Mouse (Mus musculus) brain, adult 2 months (tissue): Measurements from ENCODE around the gene Eprs.

Source experiments
- DNase-seq: peaks from one replicate; pipeline ENCODE4 v3.0.0; 2011; ENCODE audit warnings: low read depth, low spot score

Gene Eprs

DNA sequence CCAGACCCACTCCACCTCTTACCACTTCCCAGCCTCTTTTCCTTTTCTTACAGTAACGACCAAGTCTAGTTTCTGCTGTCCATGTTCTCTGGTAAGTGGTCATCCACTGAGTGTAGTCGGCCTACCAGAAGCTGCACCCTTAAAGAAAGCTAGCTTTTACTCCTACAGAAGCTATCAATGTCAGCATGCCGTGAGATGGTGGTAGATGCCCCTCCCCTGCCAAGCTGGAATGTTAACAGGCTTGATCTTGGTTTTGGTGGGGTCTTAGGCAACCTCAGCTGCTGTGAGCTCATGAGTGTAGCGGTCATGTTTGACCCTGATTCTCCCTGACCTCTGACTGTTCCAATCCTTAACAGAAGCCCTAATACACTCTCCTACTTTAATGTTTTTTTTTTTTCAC is 4.6 kb upstream of the Eprs start:
- DNase-seq: no peak

DNA sequence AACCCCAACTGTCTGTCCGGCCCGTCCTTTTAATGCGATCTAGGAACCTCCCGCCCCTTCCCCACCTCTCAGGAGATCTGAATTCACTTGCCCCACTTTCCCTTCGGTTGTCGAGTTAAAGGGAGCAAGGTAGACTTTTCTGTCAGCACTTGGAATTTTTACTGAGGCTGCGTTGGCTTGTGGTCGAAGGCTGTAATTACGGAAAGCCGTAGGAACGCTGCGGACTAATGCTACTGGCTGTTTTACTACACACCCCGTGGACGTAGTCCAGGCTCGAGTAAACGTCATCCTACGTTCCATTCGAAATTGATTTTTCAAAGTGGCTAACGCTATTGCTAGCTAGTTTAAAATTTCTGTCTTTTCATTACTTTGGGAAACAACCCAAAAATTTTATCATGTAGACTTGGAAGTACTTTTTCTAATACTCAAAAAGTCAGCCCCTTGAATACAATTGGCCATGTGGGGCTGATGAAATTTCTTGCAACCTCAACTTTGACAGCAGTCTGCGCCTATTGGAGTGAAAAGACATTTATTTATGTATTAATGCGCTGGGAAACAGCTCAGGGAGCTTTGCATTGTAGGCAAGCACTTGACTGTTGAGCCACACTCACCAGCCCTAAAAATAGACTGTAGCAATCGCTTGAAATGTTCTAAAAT is 810 bp downstream of the Eprs start:
- peak; percentile 86 for DNase-seq

DNA sequence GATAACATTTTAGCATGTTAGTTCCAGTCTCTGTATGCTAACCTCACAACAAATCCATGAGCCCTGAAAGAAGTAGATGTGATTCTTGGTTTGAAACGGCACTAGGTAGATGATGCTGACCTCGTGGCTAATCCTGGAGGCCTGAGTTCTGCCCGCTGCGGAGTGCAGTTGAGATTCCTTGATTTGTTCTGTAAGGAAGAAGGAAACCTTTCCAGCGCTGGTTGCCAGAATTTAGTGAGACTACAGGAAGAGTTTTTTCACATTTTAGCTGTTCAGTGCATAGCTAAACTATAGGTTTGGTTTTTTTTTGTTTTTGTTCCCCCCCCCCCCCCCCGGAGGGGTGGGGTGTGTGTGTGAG is 1.3 kb downstream of the Eprs start:
- no peak for DNase-seq

DNA sequence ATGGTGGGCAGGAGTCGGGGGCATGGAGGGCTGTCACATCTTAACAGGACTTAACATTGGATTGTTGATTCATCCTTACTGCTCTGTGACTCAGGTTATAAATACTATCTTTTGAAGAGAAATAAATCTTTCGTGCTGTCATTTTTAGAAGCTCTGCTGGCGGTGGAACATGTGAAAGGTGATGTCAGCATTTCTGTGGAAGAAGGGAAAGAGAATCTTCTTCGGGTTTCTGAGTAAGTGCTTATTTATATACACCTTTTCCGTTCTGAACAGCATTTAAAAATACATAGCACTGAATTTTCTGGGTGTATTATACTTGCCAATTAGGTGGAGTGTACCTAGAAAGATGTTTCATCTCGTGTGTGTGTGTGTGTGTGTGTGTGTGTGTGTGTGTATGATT is 4.5 kb downstream of the Eprs start:
- peak; percentile 40 for DNase-seq

DNA sequence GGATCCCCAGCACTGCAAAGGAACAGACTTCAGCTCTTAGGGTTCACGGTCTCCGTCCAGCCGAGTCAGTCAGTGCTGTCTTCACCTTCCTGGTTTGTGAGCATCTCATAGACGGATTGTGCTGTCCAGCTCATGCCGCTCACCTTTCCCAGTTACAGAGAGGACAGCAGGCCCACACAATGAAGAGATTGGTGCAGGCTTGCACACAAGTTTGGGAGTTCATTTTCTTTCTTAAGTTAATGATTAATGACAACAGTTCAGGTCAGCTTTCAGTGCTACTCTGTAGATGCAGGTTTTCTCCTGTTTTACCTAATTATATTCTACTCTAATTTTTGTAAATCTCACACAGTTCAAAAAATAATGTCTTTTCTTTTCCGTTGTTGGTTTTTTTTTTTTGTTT is 7.1 kb downstream of the Eprs start:
- no peak for DNase-seq

DNA sequence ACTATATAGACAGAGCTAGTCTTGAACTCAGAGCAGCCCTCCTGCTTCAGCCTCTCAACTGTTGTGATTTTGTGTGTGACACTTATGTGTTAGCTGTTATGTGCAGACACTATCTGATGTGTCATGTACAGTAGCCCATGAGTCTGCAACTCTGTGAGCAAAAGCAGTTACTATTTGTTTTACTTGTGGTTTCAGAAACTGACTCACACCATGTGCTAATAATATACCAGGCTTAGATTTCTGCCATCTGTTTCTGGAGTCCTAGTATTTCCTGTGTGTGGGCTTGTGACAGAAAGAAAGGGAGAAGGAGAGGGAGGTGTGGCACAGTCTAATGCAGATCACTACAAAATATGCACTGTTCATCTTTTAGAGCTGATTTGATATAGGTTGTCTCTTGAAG is 13.5 kb downstream of the Eprs start:
- peak; percentile 89 for DNase-seq

DNA sequence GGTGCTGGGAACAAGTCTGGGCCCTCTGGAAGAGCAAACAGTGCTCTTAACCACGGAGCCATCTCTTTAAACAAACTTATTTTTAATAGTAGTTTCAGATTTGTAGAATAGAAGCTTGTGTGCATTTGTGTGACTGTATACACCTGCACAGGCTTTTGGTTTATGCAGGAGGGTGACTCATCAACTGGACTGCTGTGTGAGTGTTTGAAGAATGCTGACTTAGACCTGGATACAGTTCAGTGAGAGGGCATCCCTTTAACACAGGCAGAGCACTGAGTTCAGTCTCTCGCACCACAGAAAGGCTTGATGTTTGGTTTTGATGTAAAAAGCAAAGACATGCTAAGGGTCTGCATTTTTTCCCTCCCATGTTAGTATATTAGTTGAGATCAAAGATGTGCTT is 14.6 kb downstream of the Eprs start:
- no peak for DNase-seq

DNA sequence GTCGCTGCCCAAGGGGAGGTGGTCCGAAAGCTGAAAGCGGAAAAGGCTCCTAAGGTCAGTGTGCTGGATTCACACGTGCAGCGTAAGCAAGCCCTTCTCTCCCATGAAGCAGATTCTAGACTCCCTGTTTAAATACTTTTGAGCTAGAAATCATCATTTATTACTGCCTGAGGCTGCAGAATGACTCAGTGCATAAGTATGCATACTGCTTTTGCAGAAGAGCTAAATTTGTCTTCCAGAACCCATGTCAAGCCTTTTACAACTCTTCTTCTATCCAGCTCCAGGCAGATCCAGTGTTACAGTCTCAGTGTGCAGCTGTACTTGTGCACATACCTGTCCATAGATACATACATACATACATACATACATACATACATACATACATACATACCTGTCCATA is 38.8 kb downstream of the Eprs start:
- peak; percentile 53 for DNase-seq

DNA sequence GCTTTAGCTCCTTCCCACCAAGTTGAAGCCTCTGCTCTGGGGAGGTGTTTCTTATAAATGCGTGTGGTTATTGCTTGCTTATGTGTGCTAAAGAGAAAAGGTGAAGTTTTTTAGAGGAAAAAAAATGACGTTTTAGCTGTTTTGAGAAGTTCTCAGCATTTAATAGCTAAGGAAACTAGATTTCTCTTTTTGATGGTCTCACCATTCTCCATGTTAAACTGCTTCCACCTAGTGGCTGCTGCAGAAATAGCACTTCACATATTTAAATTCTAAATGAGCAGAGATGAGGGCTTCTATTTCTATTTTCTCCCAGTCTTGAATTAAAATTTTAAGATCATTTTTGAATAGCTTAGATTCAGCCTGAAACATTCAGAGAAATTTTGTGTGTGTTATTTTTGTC is 41.2 kb downstream of the Eprs start:
- DNase-seq: peak; percentile 71

DNA sequence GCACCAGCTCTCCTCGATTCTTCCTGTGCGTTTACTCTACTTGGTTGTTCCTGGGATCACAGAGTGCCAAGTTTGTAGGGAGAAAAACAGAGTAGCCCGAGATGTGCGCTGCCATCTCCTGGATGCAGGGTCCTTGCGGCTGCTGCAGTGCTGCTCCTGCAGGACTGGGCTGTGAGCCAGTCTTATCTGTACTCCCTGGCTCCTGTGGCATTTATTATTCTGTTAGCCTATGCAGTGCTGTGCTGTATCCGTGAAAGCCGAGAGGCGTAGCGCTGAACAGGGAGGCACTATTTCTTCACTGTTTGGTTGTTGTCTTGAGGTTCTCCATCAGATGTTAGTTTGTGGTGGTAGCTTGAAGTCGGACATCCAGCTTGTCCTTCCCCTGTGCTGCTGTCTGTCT is 43.1 kb downstream of the Eprs start:
- peak; percentile 10 for DNase-seq

DNA sequence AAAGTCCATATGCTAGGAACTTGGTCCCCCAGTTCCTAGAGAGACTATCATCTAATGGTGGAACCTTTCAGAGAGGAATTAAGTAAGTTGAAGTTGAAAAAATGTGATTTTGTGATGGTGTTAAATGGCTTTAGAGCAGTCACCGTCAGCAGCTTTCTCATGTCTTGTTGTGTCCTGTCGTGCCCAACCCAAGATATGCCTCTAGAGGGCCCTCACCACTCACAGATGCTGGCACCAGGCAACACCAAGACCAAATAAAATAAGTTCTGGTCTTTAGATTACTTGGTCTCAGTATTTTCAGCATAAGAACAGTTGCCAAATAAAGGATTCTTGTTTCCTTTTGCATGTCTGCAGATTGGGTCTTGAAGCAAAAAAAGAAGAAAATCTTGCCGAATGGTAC is 47.0 kb downstream of the Eprs start:
- DNase-seq: peak; percentile 31

DNA sequence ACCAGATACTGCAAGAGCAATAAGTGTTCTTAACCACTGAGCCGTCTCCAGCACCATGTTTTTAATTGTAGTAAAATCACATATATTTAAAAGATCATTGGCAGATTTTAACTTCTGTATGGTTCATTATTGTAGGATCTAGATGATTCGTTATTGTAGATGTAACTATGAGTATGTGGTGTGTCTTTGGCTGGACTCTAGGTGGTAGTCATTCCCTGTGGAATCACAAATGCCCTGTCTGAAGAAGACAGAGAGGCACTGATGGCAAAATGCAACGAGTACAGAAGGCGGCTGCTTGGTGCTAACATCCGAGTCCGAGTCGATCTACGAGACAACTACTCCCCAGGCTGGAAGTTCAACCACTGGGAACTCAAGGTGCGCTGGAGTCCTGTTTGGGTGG is 55.2 kb downstream of the Eprs start:
- DNase-seq: no peak

DNA sequence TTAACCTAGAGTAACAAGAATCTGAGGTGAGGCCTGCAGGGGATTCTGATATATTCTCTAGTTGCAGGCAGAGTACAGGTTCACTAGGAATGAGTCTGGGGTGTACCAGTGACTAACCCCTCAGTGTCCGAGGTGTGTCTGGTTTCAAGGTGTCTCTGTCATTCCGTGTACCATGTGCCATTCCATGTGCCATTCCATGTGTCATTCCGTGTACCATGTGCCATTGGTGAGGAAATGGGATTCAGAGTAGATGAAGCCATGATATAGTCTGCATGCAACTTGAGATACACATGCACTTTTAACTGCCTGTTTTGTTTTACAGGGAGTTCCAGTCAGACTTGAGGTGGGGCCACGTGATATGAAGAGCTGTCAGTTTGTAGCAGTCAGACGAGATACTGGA is 57.0 kb downstream of the Eprs start:
- DNase-seq: peak; percentile 24

DNA sequence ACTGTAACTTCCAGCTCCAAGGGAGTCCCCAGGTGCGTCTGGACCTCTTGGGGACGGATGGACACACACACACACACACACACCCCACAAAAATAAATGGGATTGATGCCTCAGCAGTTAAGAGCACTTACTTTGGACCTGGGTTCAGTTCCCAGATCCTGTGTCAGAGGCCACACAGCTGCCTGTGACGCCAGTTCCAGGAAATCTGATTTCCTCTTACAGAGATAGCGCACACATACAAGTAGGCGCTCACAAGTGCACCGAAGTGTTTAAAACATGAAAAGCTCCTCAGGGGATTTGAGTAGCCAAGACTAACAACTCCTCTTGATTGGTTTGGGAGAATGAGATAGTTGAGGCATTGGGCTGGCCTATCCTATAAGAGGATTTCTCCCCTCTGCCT is 57.9 kb downstream of the Eprs start:
- DNase-seq: no peak

DNA sequence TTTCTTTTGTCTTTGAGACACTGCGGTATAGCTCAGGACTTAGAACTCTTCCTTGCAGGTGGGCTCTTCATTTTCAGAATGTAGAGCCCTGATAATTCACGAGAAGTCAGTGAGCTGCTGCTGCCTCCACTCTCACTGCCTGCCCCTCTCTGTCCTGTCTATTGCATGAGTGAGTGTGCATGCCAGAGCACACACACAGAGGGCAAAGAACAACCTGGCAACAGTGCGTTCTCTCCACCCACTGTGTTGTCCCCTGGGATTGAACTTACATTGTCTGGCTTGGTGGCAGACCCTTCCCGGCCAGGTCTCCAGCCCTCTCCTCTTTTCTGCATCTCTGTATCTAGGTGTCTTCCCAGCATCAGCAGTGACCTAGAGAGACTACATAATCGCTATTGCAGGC is 63.7 kb downstream of the Eprs start:
- DNase-seq: no peak

DNA sequence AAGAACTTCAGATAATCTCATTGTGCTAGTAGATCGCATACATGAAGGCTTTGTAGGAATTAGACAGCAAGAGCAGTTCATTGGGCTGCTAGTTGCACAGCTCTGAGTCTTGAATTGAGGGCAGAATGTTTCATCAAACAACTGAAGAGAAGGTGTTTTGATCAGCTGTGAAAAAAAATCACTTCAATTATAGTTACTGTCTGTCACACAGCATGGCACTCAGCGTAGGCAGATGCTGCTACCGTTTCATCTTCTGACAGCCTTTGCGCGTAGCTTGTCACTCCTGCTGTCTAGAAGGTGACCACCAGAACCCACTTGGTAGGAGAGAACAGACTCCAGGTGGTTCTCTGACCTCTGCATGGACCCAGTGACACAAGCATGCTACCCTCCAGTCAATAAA is 67.6 kb downstream of the Eprs start:
- peak; percentile 54 for DNase-seq

DNA sequence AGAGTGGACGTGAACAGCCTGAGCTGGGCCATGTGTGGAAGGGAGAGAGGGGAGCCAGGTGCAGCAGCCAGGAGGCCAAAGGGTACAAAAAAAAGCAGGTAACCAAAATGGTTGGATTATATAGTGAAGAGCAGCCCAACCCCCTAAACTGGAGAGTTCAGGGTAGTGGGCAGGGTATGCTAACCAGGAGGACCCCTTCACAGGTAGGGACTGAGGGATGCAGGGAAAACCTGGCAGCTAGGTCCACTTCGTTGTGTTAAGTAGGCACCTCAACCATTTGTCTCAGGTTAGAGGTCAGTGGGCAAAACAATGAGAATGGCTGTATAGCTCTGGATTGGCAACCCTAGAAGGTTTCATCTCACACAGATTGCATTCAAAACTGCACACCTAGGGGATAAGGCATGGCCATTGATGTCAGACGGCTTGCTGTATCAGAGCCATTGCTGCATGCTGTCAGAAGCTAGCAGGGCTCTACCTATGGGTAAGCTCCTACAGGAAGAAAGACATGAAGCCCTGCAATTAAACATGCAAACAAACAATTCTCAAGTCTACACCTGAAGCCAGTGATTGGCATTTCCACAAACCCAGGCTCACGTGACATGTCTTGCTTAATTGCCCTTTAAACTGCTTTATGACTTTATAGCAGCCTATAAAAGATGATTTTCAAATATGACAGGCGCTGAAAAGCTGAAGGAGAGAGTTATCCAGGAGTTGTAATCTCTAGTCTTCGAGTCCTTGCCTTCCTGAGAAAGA is 68.6 kb downstream of the Eprs start:
- DNase-seq: no peak

DNA sequence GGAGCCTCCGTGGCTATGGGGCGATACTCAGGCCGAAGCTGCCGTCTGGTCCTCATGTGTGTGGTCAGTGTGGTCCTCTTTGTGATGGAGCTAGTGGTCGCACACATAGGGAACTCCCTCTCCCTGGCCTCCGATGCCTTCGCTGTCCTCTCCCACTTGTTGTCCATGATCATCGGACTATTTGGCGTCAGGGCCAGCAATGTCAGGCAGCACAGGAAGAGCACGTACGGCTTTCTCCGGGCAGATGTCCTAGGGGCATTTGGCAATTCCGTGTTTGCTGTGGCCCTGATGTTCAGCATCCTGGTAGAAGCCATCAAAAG is 69.1 kb downstream of the Eprs start:
- no peak for DNase-seq

DNA sequence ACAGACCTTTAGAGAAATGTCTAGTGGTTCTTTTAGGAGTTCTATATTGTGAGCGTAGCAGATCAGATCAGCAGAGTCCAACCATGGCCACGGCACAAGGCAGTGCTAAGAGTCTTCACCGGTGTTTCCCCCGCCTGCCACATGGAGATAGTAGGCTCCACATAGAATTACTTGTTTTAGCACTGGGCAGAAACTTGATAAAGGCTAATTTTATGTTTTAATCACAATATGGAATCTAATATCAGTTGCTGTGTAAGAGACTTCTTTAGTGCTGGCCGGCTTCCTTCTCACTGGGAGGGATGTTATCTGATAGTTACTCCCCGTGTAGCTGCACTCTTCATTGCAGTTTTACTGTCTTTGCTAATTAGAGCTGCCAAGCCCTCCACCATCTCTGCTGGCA is 70.3 kb downstream of the Eprs start:
- no peak for DNase-seq

DNA sequence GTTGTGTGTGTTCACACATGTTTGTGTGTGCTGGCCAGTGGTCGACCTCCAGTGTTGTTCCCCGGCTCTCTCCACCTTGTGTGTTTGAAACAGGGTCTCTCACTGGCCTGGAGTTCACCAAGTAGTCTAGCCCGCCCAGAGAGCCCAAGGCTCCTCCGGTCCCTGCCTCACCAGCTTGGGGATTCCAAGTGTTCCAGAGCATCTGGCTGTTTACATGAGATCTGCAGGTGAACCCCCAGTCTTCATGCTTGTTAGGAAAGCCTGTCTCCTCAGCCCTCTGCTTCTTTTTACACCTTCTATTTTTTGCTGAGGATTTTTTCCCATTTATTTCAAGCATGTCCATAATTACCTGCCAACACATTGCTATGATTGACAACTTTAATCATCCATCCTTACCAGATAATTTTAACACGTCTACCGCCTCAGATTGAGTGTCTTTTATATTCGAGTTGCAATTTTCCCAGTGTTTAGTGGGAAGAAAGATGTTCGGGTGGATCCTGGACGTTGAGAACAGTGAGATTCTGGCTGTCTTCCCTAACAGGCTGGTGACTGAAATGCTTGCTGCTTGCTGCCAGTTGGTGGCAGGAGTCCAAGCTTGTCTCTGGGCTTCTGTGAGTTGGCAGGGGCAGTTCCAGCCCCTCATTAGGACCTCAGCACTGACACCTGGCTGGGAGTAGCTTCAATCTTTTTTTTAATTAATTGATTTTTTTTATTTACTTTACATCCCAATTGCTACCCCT is 76.2 kb downstream of the Eprs start:
- peak; percentile 95 for DNase-seq

DNA sequence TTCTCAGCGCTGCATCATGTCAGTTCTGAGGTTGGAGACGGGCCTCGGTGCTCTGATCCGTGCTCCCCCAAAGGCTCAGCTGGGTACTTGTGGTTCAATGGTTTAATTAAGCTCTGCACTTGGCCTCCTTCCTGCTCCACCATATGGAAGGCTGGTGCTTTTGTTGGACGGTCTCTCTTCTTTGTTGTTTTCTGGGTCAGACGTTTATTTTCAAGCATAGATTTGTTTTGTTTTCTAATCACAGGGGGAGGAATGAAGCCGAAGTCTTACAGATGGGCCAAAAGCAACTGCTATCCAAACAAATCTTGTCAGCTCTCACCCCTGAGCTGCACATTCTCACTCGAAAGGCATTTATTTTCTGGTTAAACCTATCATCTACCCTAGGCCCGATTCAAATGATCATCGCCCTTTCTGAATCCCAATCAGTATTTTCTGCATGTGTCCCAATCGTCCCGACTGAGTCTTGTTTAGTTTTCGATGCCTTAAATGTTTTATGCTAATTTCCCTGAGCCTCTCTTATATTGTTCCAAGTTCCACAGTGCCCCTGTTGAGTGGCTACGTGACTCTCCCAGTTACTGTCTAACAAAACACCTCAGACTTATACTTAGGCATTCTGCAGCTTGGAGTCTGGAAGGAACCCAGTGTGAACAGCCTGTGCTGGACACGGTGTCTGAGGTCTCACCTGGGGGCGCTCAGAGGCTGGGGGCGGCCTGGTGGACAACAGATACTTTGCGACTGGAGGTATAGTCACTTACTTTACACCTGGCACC is 79.0 kb downstream of the Eprs start:
- DNase-seq: peak; percentile 92

DNA sequence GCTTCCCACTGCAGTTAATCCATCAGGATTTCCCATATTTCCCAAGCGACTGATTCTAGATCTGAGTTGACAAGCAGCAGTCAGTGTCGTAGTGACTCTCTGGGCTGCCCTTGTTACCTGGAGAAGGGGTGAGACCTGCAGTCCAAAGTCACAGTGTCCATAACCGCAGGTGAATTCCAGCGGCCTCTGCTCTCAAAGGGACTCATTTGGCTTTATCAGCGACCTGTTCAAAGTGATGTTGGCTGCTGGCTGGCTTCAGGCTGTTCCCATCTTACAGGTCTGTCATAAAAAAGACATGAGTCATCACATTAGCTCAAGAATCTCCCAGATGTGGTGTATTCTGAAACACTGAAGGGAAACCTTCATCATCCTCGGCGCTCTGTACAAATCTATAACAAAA is 86.1 kb downstream of the Eprs start:
- DNase-seq: no peak
